Mouse (Mus musculus) olfactory bulb, adult 2 months (tissue): Measurements from ENCODE around the gene Stoml1. TPM values are rescaled to one million over a fixed set of nuclear protein-coding genes. Genes with fewer than 3 reads are reported as not detected.
A peak's percentile ranks its signal among the peaks of the same experiment; 100 is the strongest.

Experiments used
- H3K27ac ChIP-seq: fragments of 200-500 bp; 2 replicates; pipeline ENCODE4 v1.5.1; 2012; ENCODE audit warnings: low read depth, low read length; ENCODE audit not compliant: insufficient read depth
- H3K4me1 ChIP-seq: fragments of 200-500 bp; 2 replicates; pipeline ENCODE4 v1.6.1; 2012; ENCODE audit warnings: low read length; ENCODE audit not compliant: control insufficient read depth, insufficient read depth
- H3K4me3 ChIP-seq: fragments of 200-500 bp; 2 replicates; pipeline ENCODE4 v1.5.1; 2012; ENCODE audit warnings: mild to moderate bottlenecking, low read depth, low read length, moderate library complexity; ENCODE audit not compliant: insufficient read depth
- CTCF ChIP-seq: fragments of 200-500 bp; IDR thresholded peaks from 2 replicates; pipeline ENCODE4 v1.5.1; 2012; ENCODE audit warnings: low read depth, mild to moderate bottlenecking, low read length, moderate library complexity; ENCODE audit not compliant: insufficient read depth
- POLR2A ChIP-seq: fragments of 200-500 bp; IDR thresholded peaks from 2 replicates; pipeline ENCODE4 v1.6.1; 2012; ENCODE audit warnings: mild to moderate bottlenecking, low read depth, low read length, moderate library complexity; ENCODE audit not compliant: insufficient read depth
- WGBS: fragments of 180-500 bp; shearing (Covaris S2); methylation state at CpG from one replicate; pipeline ENCODE4 v1.1.7; 2018; 5-methylcytosine and 5-hydroxymethylcytosine counted together
- polyA plus RNA-seq: library from polyadenylated mRNA; stranded (reverse); fragments of >200 nt; gene quantifications from 2 replicates; pipeline ENCODE4 v1.2.4, GENCODE M21; 2012; ENCODE audit warnings: low replicate concordance; ENCODE audit not compliant: missing spikeins, insufficient read depth, insufficient read length

Gene Stoml1
- polyA plus RNA-seq, 1 experiment, result not detected

- no peak overlapping the region for H3K27ac ChIP-seq
- no peak overlapping the region for H3K4me3 ChIP-seq
- TF ChIP-seq CTCF (no peak), POLR2A (no peak)
- H3K4me1 ChIP-seq, result no peaks in the 10 kb centered on the region
- WGBS, result 84% methylated on average over 5 of the region's 5 CpGs
Observed at GRCm38 (mm10) chr9:58232374-58232773, 20.6 kb upstream of the Stoml1 start.

GRCm38 (mm10) chr9:58234502-58235015, 18.4 kb upstream of the Stoml1 start:
- Histone ChIP-seq H3K4me3 (no peak overlapping the region), H3K4me1 (no peaks in the 10 kb centered on the region), H3K27ac (no peak overlapping the region)
- TF ChIP-seq POLR2A, result no peak
- no peak for TF ChIP-seq CTCF
- 98% methylated on average over 28 of the region's 28 CpGs for WGBS

- H3K27ac ChIP-seq, result 0 out of 2 replicates have a peak overlapping the region, but pooled peaks have one; percentile 32
- peaks cover 17% of the 10 kb centered on the region for H3K4me1 ChIP-seq
- 31% methylated on average over 9 of the region's 9 CpGs for WGBS
- TF ChIP-seq POLR2A, result no peak
- TF ChIP-seq CTCF, result no peak
- no peak overlapping the region for H3K4me3 ChIP-seq
Observed at GRCm38 (mm10) chr9:58241780-58242485, 11.0 kb upstream of the Stoml1 start.

- 0 out of 2 replicates have a peak overlapping the region, but pooled peaks have one; percentile 32 for H3K27ac ChIP-seq
- TF ChIP-seq POLR2A (no peak), CTCF (no peak)
- H3K4me3 ChIP-seq, result no peak overlapping the region
- 47% methylated on average over 5 of the region's 5 CpGs for WGBS
- H3K4me1 ChIP-seq, result peaks cover 22% of the 10 kb centered on the region
Observed at GRCm38 (mm10) chr9:58242696-58243095, 10.3 kb upstream of the Stoml1 start.

- WGBS, result 87% methylated on average over 6 of the region's 6 CpGs
- Histone ChIP-seq H3K27ac (no peak overlapping the region), H3K4me1 (peaks cover 23% of the 10 kb centered on the region), H3K4me3 (no peak overlapping the region)
- TF ChIP-seq CTCF, result no peak
- no peak for TF ChIP-seq POLR2A
Observed at GRCm38 (mm10) chr9:58243696-58244095, 9.3 kb upstream of the Stoml1 start.

- H3K4me1 ChIP-seq, result peaks cover 28% of the 10 kb centered on the region
- 72% methylated on average over 4 of the region's 4 CpGs for WGBS
- TF ChIP-seq CTCF, result no peak
- no peak for TF ChIP-seq POLR2A
- H3K4me3 ChIP-seq, result no peak overlapping the region
- no peak overlapping the region for H3K27ac ChIP-seq
Observed at GRCm38 (mm10) chr9:58246083-58246591, 6.8 kb upstream of the Stoml1 start.

GRCm38 (mm10) chr9:58247064-58247759, 5.8 kb upstream of the Stoml1 start:
- 15% methylated on average over 25 of the region's 25 CpGs for WGBS

GRCm38 (mm10) chr9:58248746-58249413, 4.1 kb upstream of the Stoml1 start:
- Histone ChIP-seq H3K4me3 (peak overlapping the region; percentile 93), H3K27ac (peak overlapping the region; percentile 87), H3K4me1 (peaks cover 16% of the 10 kb centered on the region)
- no peak for TF ChIP-seq POLR2A
- no peak for TF ChIP-seq CTCF
- 36% methylated on average over 7 of the region's 7 CpGs for WGBS

More at GRCm38 (mm10) chr9:58247064-58247759, 5.8 kb upstream of the Stoml1 start:
- peak; percentile 20; the same call in 1 of the 2 replicates for TF ChIP-seq POLR2A
- peak; percentile 46; the same call in 1 of the 2 replicates for TF ChIP-seq CTCF
- Histone ChIP-seq H3K4me3 (peak overlapping the region; percentile 26), H3K27ac (peak overlapping the region; percentile 39), H3K4me1 (peaks cover 23% of the 10 kb centered on the region)
